Mouse (Mus musculus): Measurements from ENCODE around the gene Irf6. TPM values are rescaled to one million over a fixed set of nuclear protein-coding genes. Genes with fewer than 3 reads are reported as not detected.

Irf6 gene
- polyA plus RNA-seq, 1 experiment from 2014 or later, result 7.2 TPM

DNA sequence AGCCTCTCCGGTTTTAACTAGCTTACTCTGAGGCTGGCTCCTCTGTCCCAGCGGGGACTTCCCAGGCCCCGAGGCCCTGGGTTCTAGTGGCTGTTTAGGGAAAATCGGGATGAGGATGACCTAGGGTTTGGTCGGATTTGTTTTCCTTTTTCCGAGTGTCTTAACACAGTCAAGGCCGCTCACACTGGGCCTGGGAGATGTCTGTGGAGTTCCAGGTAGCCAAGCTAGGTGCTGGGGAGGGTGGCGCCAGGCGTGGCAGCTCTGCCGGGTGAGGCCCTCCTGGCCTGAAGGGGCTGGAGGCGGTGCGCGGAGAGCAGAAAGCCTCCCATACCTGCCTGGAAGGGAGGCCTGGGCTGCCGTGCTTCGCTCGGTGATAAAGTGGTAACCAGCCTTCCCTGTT is 650 bp downstream of the Irf6 start:
- peak overlapping the region; percentile 80 for H3K4me2 ChIP-seq (ENCODE audit: low read length)
- H3K4me1 ChIP-seq (ENCODE audit: control insufficient read depth in 2 of 2, insufficient read depth in 2 of 2, low read length in 2 of 2), result peaks cover 16 to 25% of the 10 kb centered on the region in 2 experiments; a peak in 3 of 4 replicates
- no peak for ATAC-seq (ENCODE audit: insufficient number of reproducible peaks, insufficient read depth, low FRiP score, low read depth)
- H3K36me3 ChIP-seq (ENCODE audit: control insufficient read depth, insufficient read depth, low read length), result no peaks in the 10 kb centered on the region
- no peak overlapping the region for H3K27ac ChIP-seq (replicated peaks in 1 of 2; ENCODE audit: control insufficient read depth in 1 of 2, insufficient read depth in 1 of 2, low read depth in 2 of 2, low read length in 2 of 2)
- H3K4me3 ChIP-seq (ENCODE audit: control insufficient read depth in 1 of 2, insufficient read depth in 1 of 2, low read depth in 1 of 2, low read length in 2 of 2), result peak overlapping the region; percentile 44 to 45
- H3K9me3 ChIP-seq (ENCODE audit: control insufficient read depth, low read length), result no peaks in the 10 kb centered on the region
- H3K27me3 ChIP-seq (ENCODE audit: control insufficient read depth, insufficient read depth, low read length), result peaks cover 11% of the 10 kb centered on the region
- 38% methylated on average over 16 of the region's 16 CpGs for WGBS
- H3K9ac ChIP-seq (ENCODE audit: low read length), result peak overlapping the region; percentile 60; the same call in 1 of the 2 replicates

DNA sequence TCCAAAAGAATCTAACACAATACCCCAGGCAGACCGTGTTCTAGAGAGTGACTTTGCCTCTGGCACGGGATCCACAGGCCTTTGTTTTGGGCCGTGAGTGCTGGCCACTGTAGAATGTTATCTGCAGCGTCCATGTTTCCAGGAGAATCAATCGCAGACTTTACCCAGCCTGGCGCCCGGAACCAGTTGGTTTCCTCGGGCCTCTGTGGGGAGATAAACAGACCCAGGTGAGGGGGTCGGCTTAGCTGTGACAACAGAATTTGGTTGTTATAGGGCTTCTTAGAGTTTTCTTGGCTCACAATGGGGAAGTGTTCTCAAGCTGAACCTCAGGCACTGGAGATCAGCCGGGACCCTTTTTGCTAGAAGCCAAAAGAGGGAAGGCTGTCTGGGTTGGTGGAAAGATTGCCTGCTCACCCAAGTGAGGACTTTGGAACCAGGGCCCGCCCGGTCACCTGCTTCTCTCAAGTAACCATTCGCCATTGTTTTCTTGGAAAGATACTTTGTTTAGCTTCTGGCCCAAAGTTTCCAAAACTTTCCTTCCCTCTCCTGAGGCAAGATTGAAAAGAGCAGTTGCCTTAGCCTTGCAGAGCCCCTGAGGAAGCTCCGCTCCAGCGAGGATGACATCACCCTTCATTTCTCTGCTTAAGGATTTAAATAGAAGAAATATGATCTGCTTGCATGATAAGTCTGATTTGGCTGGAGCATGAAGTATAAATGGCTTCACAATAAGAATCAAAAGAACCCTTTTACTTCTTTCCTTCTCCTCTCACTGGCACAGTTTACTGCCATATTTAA is 3.6 kb downstream of the Irf6 start:
- no peaks in the 10 kb centered on the region for H3K36me3 ChIP-seq (ENCODE audit: control insufficient read depth, insufficient read depth, low read length)
- peaks cover 15 to 27% of the 10 kb centered on the region in 2 experiments; a peak in 3 of 4 replicates for H3K4me1 ChIP-seq (ENCODE audit: control insufficient read depth in 2 of 2, insufficient read depth in 2 of 2, low read length in 2 of 2)
- ATAC-seq (ENCODE audit: insufficient number of reproducible peaks, insufficient read depth, low FRiP score, low read depth), result no peak
- no peak overlapping the region for H3K4me3 ChIP-seq (ENCODE audit: control insufficient read depth in 1 of 2, insufficient read depth in 1 of 2, low read depth in 1 of 2, low read length in 2 of 2)
- no peaks in the 10 kb centered on the region for H3K9me3 ChIP-seq (ENCODE audit: control insufficient read depth, low read length)
- 54% methylated on average over 15 of the region's 15 CpGs for WGBS
- peak overlapping the region in 1 of 2 experiments; percentile 69; a peak in 3 of 4 replicates for H3K27ac ChIP-seq (replicated peaks in 1 of 2; ENCODE audit: control insufficient read depth in 1 of 2, insufficient read depth in 1 of 2, low read depth in 2 of 2, low read length in 2 of 2)
- peaks cover 11% of the 10 kb centered on the region for H3K27me3 ChIP-seq (ENCODE audit: control insufficient read depth, insufficient read depth, low read length)
- H3K9ac ChIP-seq (ENCODE audit: low read length), result no peak overlapping the region
- H3K4me2 ChIP-seq (ENCODE audit: low read length), result peak overlapping the region; percentile 32

DNA sequence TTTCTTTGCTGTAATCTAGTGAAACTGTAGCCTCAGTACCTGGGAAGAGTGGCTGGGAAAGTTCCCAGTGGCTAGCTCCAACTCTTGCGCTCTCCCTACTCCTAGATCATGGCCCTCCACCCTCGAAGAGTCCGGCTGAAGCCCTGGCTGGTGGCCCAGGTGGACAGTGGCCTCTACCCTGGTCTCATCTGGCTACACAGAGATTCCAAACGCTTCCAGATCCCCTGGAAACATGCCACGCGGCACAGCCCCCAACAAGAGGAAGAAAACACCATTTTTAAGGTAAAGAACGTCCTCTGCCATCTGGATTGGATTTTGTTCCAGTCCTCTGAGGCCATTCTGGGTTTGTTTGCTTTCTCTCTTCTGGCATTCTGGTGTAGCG is 4.2 kb downstream of the Irf6 start:
- Histone ChIP-seq H3K27me3 (ENCODE audit: control insufficient read depth, insufficient read depth, low read length) (peaks cover 11% of the 10 kb centered on the region), H3K9me3 (ENCODE audit: control insufficient read depth, low read length) (no peaks in the 10 kb centered on the region), H3K9ac (ENCODE audit: low read length) (no peak overlapping the region), H3K36me3 (ENCODE audit: control insufficient read depth, insufficient read depth, low read length) (no peaks in the 10 kb centered on the region), H3K4me3 (ENCODE audit: control insufficient read depth in 1 of 2, insufficient read depth in 1 of 2, low read depth in 1 of 2, low read length in 2 of 2) (no peak overlapping the region), H3K4me1 (ENCODE audit: control insufficient read depth in 2 of 2, insufficient read depth in 2 of 2, low read length in 2 of 2) (peaks cover 15 to 26% of the 10 kb centered on the region in 2 experiments; a peak in 3 of 4 replicates), H3K4me2 (ENCODE audit: low read length) (peak overlapping the region; percentile 32), H3K27ac (replicated peaks in 1 of 2; ENCODE audit: control insufficient read depth in 1 of 2, insufficient read depth in 1 of 2, low read depth in 2 of 2, low read length in 2 of 2) (peak overlapping the region in 1 of 2 experiments; percentile 69; a peak in 3 of 4 replicates)
- no peak for ATAC-seq (ENCODE audit: insufficient number of reproducible peaks, insufficient read depth, low FRiP score, low read depth)
- 75% methylated on average over 8 of the region's 8 CpGs for WGBS

DNA sequence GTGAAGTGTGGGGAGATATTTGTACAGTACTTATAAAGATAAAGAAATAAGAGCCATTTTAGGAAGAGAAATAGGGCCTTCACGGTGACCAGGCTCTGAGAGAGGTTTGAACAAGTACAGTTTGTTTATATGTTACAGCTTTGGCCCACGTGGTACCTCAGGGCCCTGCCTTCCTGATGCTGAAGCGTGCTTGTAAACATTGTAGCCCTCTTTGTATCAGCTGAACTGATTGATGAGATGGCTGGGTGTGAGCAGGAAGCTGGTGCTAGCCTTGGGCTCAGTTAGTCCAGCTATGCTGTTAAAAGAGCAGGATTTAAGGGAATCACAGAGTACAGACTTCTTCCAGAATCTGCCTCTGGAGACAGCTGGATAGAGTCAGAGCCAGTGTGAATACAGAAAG is 6.3 kb downstream of the Irf6 start:
- Histone ChIP-seq H3K4me3 (ENCODE audit: control insufficient read depth in 1 of 2, insufficient read depth in 1 of 2, low read depth in 1 of 2, low read length in 2 of 2) (no peak overlapping the region), H3K9me3 (ENCODE audit: control insufficient read depth, low read length) (no peaks in the 10 kb centered on the region), H3K36me3 (ENCODE audit: control insufficient read depth, insufficient read depth, low read length) (no peaks in the 10 kb centered on the region), H3K4me1 (ENCODE audit: control insufficient read depth in 2 of 2, insufficient read depth in 2 of 2, low read length in 2 of 2) (peaks cover 9 to 18% of the 10 kb centered on the region in 2 experiments; a peak in 3 of 4 replicates), H3K9ac (ENCODE audit: low read length) (no peak overlapping the region), H3K4me2 (ENCODE audit: low read length) (no peak overlapping the region), H3K27ac (replicated peaks in 1 of 2; ENCODE audit: control insufficient read depth in 1 of 2, insufficient read depth in 1 of 2, low read depth in 2 of 2, low read length in 2 of 2) (no peak overlapping the region), H3K27me3 (ENCODE audit: control insufficient read depth, insufficient read depth, low read length) (peaks cover 5% of the 10 kb centered on the region)
- ATAC-seq (ENCODE audit: insufficient number of reproducible peaks, insufficient read depth, low FRiP score, low read depth), result no peak
- 42% methylated on average over 3 of the region's 3 CpGs for WGBS

DNA sequence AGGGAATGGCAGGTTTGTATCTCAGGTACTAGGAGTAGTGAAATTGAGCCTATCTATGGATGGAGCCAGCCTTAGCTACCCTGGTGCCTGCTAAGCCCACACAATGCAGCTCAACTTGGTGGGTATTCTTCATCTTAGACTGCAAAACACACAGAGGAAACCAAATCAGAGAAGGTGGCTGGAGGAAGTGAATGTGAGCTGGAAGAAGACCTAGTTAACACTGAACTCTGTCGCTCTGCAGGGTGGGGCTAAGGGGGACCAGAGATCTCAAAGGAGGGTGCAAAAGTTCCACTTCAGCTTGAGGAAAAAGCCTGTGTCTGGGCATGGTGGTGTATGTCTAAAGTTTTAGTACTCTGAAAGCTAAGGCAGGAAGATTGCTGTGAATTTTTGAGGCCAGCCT is 6.7 kb downstream of the Irf6 start:
- H3K9me3 ChIP-seq (ENCODE audit: control insufficient read depth, low read length), result no peaks in the 10 kb centered on the region
- 0 out of 2 replicates have a peak overlapping the region, but pooled peaks have one; percentile 36 for H3K9ac ChIP-seq (ENCODE audit: low read length)
- peaks cover 9 to 18% of the 10 kb centered on the region in 2 experiments; a peak in 3 of 4 replicates for H3K4me1 ChIP-seq (ENCODE audit: control insufficient read depth in 2 of 2, insufficient read depth in 2 of 2, low read length in 2 of 2)
- H3K4me2 ChIP-seq (ENCODE audit: low read length), result peak overlapping the region; percentile 59; the same call in 1 of the 2 replicates
- 50% methylated on average over 1 of the region's 1 CpGs for WGBS
- H3K27ac ChIP-seq (replicated peaks in 1 of 2; ENCODE audit: control insufficient read depth in 1 of 2, insufficient read depth in 1 of 2, low read depth in 2 of 2, low read length in 2 of 2), result no peak overlapping the region
- H3K36me3 ChIP-seq (ENCODE audit: control insufficient read depth, insufficient read depth, low read length), result no peaks in the 10 kb centered on the region
- no peak overlapping the region for H3K4me3 ChIP-seq (ENCODE audit: control insufficient read depth in 1 of 2, insufficient read depth in 1 of 2, low read depth in 1 of 2, low read length in 2 of 2)
- no peak for ATAC-seq (ENCODE audit: insufficient number of reproducible peaks, insufficient read depth, low FRiP score, low read depth)
- peaks cover under 1% of the 10 kb centered on the region; the same call in 1 of the 2 replicates for H3K27me3 ChIP-seq (ENCODE audit: control insufficient read depth, insufficient read depth, low read length)

DNA sequence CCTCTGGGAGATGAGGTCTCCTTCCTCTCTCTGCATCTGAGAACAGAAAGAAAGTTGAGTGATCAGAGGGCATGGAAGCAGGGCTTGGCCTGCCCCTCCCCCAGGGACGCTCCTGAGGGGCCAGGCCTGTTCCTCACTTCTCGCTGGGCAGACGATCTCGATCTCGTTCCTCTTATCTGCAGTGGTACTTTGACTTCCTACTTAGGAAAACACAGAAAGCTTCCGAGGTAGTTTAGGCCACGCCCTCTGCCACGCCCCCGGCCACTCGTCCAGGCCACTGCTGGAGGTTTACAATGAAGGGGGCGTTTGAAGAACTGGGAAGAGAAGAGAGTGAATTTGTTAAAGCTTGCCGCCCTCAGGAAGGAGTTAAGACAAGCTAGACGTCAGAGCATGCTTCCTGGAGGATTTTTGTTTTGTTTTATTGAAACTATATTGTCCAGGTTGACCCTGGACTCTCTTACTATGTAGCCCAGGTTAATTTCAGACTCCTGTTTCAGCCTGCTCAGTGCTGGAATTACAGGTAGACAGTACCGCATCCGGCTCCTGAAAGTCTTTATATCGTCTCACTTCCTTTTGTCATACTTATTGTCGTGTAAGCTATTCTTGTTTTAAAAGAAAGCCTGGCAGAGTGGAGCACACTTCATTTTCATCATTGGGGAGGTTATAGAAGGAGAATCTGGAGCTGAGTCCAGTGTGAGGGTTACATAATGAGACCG is 7.6 kb downstream of the Irf6 start:
- Histone ChIP-seq H3K9ac (ENCODE audit: low read length) (peak overlapping the region; percentile 36; the same call in 1 of the 2 replicates), H3K4me2 (ENCODE audit: low read length) (peak overlapping the region; percentile 59), H3K27ac (replicated peaks in 1 of 2; ENCODE audit: control insufficient read depth in 1 of 2, insufficient read depth in 1 of 2, low read depth in 2 of 2, low read length in 2 of 2) (no peak overlapping the region), H3K9me3 (ENCODE audit: control insufficient read depth, low read length) (no peaks in the 10 kb centered on the region), H3K27me3 (ENCODE audit: control insufficient read depth, insufficient read depth, low read length) (no peaks in the 10 kb centered on the region), H3K4me3 (ENCODE audit: control insufficient read depth in 1 of 2, insufficient read depth in 1 of 2, low read depth in 1 of 2, low read length in 2 of 2) (peak overlapping the region; percentile 25 to 37), H3K36me3 (ENCODE audit: control insufficient read depth, insufficient read depth, low read length) (no peaks in the 10 kb centered on the region), H3K4me1 (ENCODE audit: control insufficient read depth in 2 of 2, insufficient read depth in 2 of 2, low read length in 2 of 2) (peaks cover 9 to 18% of the 10 kb centered on the region in 2 experiments; a peak in 3 of 4 replicates)
- ATAC-seq (ENCODE audit: insufficient number of reproducible peaks, insufficient read depth, low FRiP score, low read depth), result 0 out of 2 replicates have a peak, but pooled peaks have one; percentile 36
- 11% methylated on average over 18 of the region's 18 CpGs for WGBS

DNA sequence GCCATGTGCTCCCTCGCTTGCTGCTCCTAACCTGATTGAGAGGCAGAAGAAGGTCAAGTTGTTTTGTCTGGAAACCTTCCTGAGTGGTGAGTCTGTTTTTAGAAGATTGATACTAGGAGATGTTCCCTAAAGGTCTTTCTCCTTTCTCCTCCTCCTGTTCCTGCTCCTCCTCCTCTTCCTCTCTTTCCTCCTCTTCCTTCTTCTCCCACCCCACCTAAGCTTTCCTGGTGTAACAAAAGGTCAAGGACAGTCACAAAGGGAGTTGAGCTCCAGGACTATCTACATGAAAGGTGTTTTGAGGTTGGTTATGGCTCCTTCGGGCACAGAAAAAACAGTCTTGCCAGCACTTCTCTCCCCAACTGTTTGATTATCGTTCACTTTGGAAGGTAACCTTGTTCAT is 14.8 kb downstream of the Irf6 start, which contains the start of gene A130010J15Rik:
Gene A130010J15Rik (plus strand): TSS at position 301 of the 400 bp plus-strand sequence.
- no peak for ATAC-seq (ENCODE audit: insufficient number of reproducible peaks, insufficient read depth, low FRiP score, low read depth)
- H3K9me3 ChIP-seq (ENCODE audit: control insufficient read depth, low read length), result no peaks in the 10 kb centered on the region
- peaks cover 2 to 14% of the 10 kb centered on the region in 2 experiments; a peak in 3 of 4 replicates for H3K4me1 ChIP-seq (ENCODE audit: control insufficient read depth in 2 of 2, insufficient read depth in 2 of 2, low read length in 2 of 2)
- H3K27ac ChIP-seq (replicated peaks in 1 of 2; ENCODE audit: control insufficient read depth in 1 of 2, insufficient read depth in 1 of 2, low read depth in 2 of 2, low read length in 2 of 2), result no peak within 1 kb of the TSS
- H3K36me3 ChIP-seq (ENCODE audit: control insufficient read depth, insufficient read depth, low read length), result no peaks in the 10 kb centered on the region
- WGBS, result 87% methylated on average over 3 of the region's 3 CpGs
- H3K9ac ChIP-seq (ENCODE audit: low read length), result no peak within 1 kb of the TSS
- H3K4me2 ChIP-seq (ENCODE audit: low read length), result no peak within 1 kb of the TSS
- no peak within 1 kb of the TSS for H3K4me3 ChIP-seq (ENCODE audit: control insufficient read depth in 1 of 2, insufficient read depth in 1 of 2, low read depth in 1 of 2, low read length in 2 of 2)
- H3K27me3 ChIP-seq (ENCODE audit: control insufficient read depth, insufficient read depth, low read length), result no peaks in the 10 kb centered on the region
